Mouse (Mus musculus): ENCODE results near the gene Otulinl. TPM values are rescaled to one million over a fixed set of nuclear protein-coding genes. Genes with fewer than 3 reads are reported as not detected.

Otulinl gene
- total and polyA plus RNA-seq, 3 experiments, result 0.84 to 2.5 (median 1.7) TPM

DNA sequence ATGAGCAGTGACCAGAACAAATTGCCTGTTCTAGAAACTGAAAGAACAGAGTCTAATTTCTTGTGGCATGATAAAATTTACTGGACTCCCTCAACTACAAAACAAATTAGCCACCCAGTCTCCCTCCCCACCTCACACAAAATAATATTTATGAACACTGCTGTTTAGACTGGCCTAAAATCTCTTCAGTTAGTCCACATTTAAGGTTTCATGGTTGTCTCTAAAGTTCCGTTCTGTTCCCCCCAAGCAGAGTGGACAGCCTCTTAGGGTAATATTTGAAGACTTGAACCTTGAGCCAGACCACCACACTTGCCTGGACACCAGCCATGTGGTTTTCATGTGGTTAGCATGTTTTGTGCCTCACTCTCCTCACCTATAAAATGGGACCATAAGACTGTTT, 1.8 kb upstream of the Otulinl start:
- Histone ChIP-seq H3K4me1 (ENCODE audit: control insufficient read depth in 1 of 2, insufficient read depth in 2 of 2) (peaks cover 6 to 15% of the 10 kb centered on the region in 2 experiments), H3K27me3 (replicated peaks) (peaks cover 31% of the 10 kb centered on the region), H3K27ac (ENCODE audit: insufficient read depth, low read depth) (no peak overlapping the region), H3K79me2 (replicated peaks; ENCODE audit: control insufficient read depth, extremely low read depth, insufficient read depth, poor library complexity, severe bottlenecking) (no peaks in the 10 kb centered on the region), H3K9ac (ENCODE audit: insufficient read depth, low read depth) (no peak overlapping the region), H3K4me3 (replicated peaks in 1 of 3; ENCODE audit: low read depth in 2 of 3, low read length in 2 of 3, poor library complexity in 1 of 3) (no peak overlapping the region), H3K36me3 (replicated peaks in 1 of 2; ENCODE audit: control insufficient read depth in 1 of 2, insufficient read depth in 1 of 2, low read length in 1 of 2) (no peaks in the 10 kb centered on the region), H3K4me2 (ENCODE audit: insufficient read depth, low read depth, poor library complexity, severe bottlenecking) (no peak overlapping the region), H3K9me3 (replicated peaks; ENCODE audit: low read length) (no peaks in the 10 kb centered on the region)
- in situ Hi-C loops (cut with MboI; ENCODE audit: low pct_ligation_motif_present, low pct_unique_long_range_greater_than_20kb, low sequenced_read_pairs), result no loop called here
- dilution Hi-C loops (cut with MboI; ENCODE audit: extremely low pct_ligation_motif_present, extremely low pct_unique_long_range_greater_than_20kb, low sequenced_read_pairs), result no loop called here
- TF ChIP-seq GABPA (IDR thresholded peaks at IDR 0.05; ENCODE audit: insufficient replicate concordance, low read depth, low read length) (no peak), ZC3H11A (IDR thresholded peaks at IDR 0.05; ENCODE audit: low read depth, low read length) (no peak), CHD2 (IDR thresholded peaks at IDR 0.05; ENCODE audit: low read length) (no peak), MAFK (IDR thresholded peaks at IDR 0.05; ENCODE audit: insufficient replicate concordance, low read length) (no peak), MAZ (IDR thresholded peaks at IDR 0.05; ENCODE audit: low read depth, low read length) (no peak)
- DNase-seq (ENCODE audit: extremely low read depth), result no peak

- Histone ChIP-seq H3K36me3 (replicated peaks in 1 of 2; ENCODE audit: control insufficient read depth in 1 of 2, insufficient read depth in 1 of 2, low read length in 1 of 2) (no peaks in the 10 kb centered on the region), H3K9ac (ENCODE audit: insufficient read depth, low read depth) (no peak overlapping the region), H3K4me2 (ENCODE audit: insufficient read depth, low read depth, poor library complexity, severe bottlenecking) (no peak overlapping the region), H3K9me3 (replicated peaks; ENCODE audit: low read length) (no peaks in the 10 kb centered on the region), H3K4me1 (ENCODE audit: control insufficient read depth in 1 of 2, insufficient read depth in 2 of 2) (peaks cover 3 to 9% of the 10 kb centered on the region in 2 experiments), H3K4me3 (replicated peaks in 1 of 3; ENCODE audit: low read depth in 2 of 3, low read length in 2 of 3, poor library complexity in 1 of 3) (no peak overlapping the region), H3K27me3 (replicated peaks) (peaks cover 31% of the 10 kb centered on the region), H3K79me2 (replicated peaks; ENCODE audit: control insufficient read depth, extremely low read depth, insufficient read depth, poor library complexity, severe bottlenecking) (no peaks in the 10 kb centered on the region), H3K27ac (ENCODE audit: insufficient read depth, low read depth) (no peak overlapping the region)
- dilution Hi-C loops (cut with MboI; ENCODE audit: extremely low pct_ligation_motif_present, extremely low pct_unique_long_range_greater_than_20kb, low sequenced_read_pairs) (no loop called here), in situ Hi-C loops (cut with MboI; ENCODE audit: low pct_ligation_motif_present, low pct_unique_long_range_greater_than_20kb, low sequenced_read_pairs) (no loop called here)
- no peak for TF ChIP-seq E2F4 (IDR thresholded peaks at IDR 0.05; ENCODE audit: insufficient replicate concordance, low read depth, low read length)
- TF ChIP-seq CHD2 (IDR thresholded peaks at IDR 0.05; ENCODE audit: low read length), result no peak
- no peak for TF ChIP-seq JUN (IDR thresholded peaks at IDR 0.05; ENCODE audit: insufficient read depth, low read depth, low read length)
- TF ChIP-seq IRF4 (IDR thresholded peaks at IDR 0.05; ENCODE audit: low read depth, low read length), result no peak
- 0 out of 2 replicates have a peak, but pooled peaks have one; percentile 53 for TF ChIP-seq MAFK (IDR thresholded peaks at IDR 0.05; ENCODE audit: insufficient replicate concordance, low read length)
- DNase-seq (ENCODE audit: extremely low read depth), result no peak
Observed at GRCm38 (mm10) chr15:27682619-27683018, 1.2 kb upstream of the Otulinl start.

DNA sequence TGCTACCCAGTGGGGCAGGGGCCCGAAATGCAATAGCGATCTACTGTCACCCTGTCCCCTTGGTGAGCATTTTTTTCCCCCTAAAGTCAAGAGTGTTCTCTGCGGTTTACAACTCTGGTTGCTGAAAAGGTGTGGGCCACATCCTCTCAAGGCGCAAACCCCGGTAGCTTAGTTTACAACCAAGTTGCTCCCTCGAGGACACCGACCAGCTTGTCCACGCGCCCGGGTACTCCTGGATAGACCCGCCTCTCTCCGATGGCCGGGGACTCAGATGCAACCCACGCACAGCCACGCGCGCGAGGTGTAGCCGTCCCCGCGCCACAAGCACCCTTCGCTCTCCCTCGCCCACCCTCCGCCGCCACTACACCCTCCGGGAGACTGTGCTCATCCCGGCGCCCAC, 382 bp downstream of the Otulinl start:
- no peak for DNase-seq (ENCODE audit: extremely low read depth)
- dilution Hi-C loops (cut with MboI; ENCODE audit: extremely low pct_ligation_motif_present, extremely low pct_unique_long_range_greater_than_20kb, low sequenced_read_pairs) (no loop called here), in situ Hi-C loops (cut with MboI; ENCODE audit: low pct_ligation_motif_present, low pct_unique_long_range_greater_than_20kb, low sequenced_read_pairs) (no loop called here)
- Histone ChIP-seq H3K79me2 (replicated peaks; ENCODE audit: control insufficient read depth, extremely low read depth, insufficient read depth, poor library complexity, severe bottlenecking) (no peaks in the 10 kb centered on the region), H3K36me3 (replicated peaks in 1 of 2; ENCODE audit: control insufficient read depth in 1 of 2, insufficient read depth in 1 of 2, low read length in 1 of 2) (no peaks in the 10 kb centered on the region), H3K27me3 (replicated peaks) (peaks cover 29% of the 10 kb centered on the region), H3K9me3 (replicated peaks; ENCODE audit: low read length) (no peaks in the 10 kb centered on the region), H3K4me3 (replicated peaks in 1 of 3; ENCODE audit: low read depth in 2 of 3, low read length in 2 of 3, poor library complexity in 1 of 3) (peak overlapping the region; percentile 35 to 76 (median 60)), H3K9ac (ENCODE audit: insufficient read depth, low read depth) (peak overlapping the region; percentile 39; the same call in 1 of the 2 replicates), H3K4me2 (ENCODE audit: insufficient read depth, low read depth, poor library complexity, severe bottlenecking) (peak overlapping the region; percentile 75), H3K27ac (ENCODE audit: insufficient read depth, low read depth) (no peak overlapping the region), H3K4me1 (ENCODE audit: control insufficient read depth in 1 of 2, insufficient read depth in 2 of 2) (peaks cover 3 to 9% of the 10 kb centered on the region in 2 experiments)
- no peak for TF ChIP-seq MYC (IDR thresholded peaks at IDR 0.05; ENCODE audit: low read depth, low read length)
- no peak for TF ChIP-seq POLR2AphosphoS2 (IDR thresholded peaks at IDR 0.05; ENCODE audit: low read depth, low read length)
- TF ChIP-seq POLR2A (IDR thresholded peaks at IDR 0.05; ENCODE audit: low read depth, low read length), result no peak
- TF ChIP-seq ZNF384 (IDR thresholded peaks at IDR 0.05; ENCODE audit: low read depth, low read length), result no peak
- no peak for TF ChIP-seq USF2 (conservative IDR thresholded peaks at IDR 0.05; ENCODE audit: low read depth, low read length)
